Mouse (Mus musculus) macrophage (primary cell): ENCODE results near the gene Slc28a1. TPM values are rescaled to one million over a fixed set of nuclear protein-coding genes. Genes with fewer than 3 reads are reported as not detected.
"Not testable (repeated sequence)": the region's sequence is repeated elsewhere in the genome, so short reads cannot be mapped to it uniquely, and the experiment has no call there.

Source experiments
- H3K27ac ChIP-seq: fragments of 350-480 bp; formaldehyde crosslinking; 2 replicates; pipeline ENCODE4 v1.9.0; 2021
- H3K36me3 ChIP-seq: fragments of 350-480 bp; formaldehyde crosslinking; 2 replicates; pipeline ENCODE4 v1.9.0; 2021; ENCODE audit errors: inconsistent target
- H3K4me3 ChIP-seq: fragments of 350-480 bp; formaldehyde crosslinking; 2 replicates; pipeline ENCODE4 v1.9.0; 2021; ENCODE audit errors: inconsistent target
- H3K79me2 ChIP-seq: fragments of 350-480 bp; formaldehyde crosslinking; 2 replicates; pipeline ENCODE4 v1.9.0; 2021; ENCODE audit errors: inconsistent target
- WGBS: methylation state at CpG from one replicate; pipeline ENCODE4 v1.1.7; 2026; ENCODE audit warnings: inconsistent platforms; ENCODE audit not compliant: missing documents; 5-methylcytosine and 5-hydroxymethylcytosine counted together
- polyA plus RNA-seq: library from polyadenylated mRNA; stranded (reverse); fragments of 250-400 nt; gene quantifications from 3 replicates; pipeline ENCODE4 v1.2.4, GENCODE M21; 2018; ENCODE audit warnings: inconsistent platforms

Slc28a1 gene
- polyA plus RNA-seq, 1 experiment from 2014 or later, result not detected

- Histone ChIP-seq H3K79me2 (no peaks in the 10 kb centered on the region), H3K27ac (no peak overlapping the region), H3K36me3 (no peaks in the 10 kb centered on the region), H3K4me3 (no peak overlapping the region)
- WGBS, result 36% methylated on average over 5 of the region's 5 CpGs
Measured at GRCm38 (mm10) chr7:81199109-81199508, 84.5 kb downstream of the Slc28a1 start.

GRCm38 (mm10) chr7:81199757-81200156, 85.2 kb downstream of the Slc28a1 start:
- Histone ChIP-seq H3K36me3 (no peaks in the 10 kb centered on the region), H3K79me2 (no peaks in the 10 kb centered on the region), H3K4me3 (no peak overlapping the region), H3K27ac (no peak overlapping the region)
- WGBS, result 17% methylated on average over 4 of the region's 4 CpGs

GRCm38 (mm10) chr7:81202389-81202788, 87.8 kb downstream of the Slc28a1 start:
- H3K27ac ChIP-seq, result no peak overlapping the region
- H3K36me3 ChIP-seq, result no peaks in the 10 kb centered on the region
- no peak overlapping the region for H3K4me3 ChIP-seq
- H3K79me2 ChIP-seq, result no peaks in the 10 kb centered on the region
- WGBS, result 59% methylated on average over 5 of the region's 5 CpGs

GRCm38 (mm10) chr7:81203576-81203975, 89.0 kb downstream of the Slc28a1 start:
- WGBS, result 90% methylated on average over 10 of the region's 10 CpGs
- not testable (repeated sequence) for H3K27ac ChIP-seq, H3K4me3 ChIP-seq, H3K79me2 ChIP-seq, H3K36me3 ChIP-seq

GRCm38 (mm10) chr7:81208944-81209343, 94.3 kb downstream of the Slc28a1 start:
- Histone ChIP-seq H3K27ac (no peak overlapping the region), H3K4me3 (no peak overlapping the region), H3K79me2 (no peaks in the 10 kb centered on the region; the same call in 1 of the 2 replicates), H3K36me3 (no peaks in the 10 kb centered on the region)
- 22% methylated on average over 6 of the region's 6 CpGs for WGBS

- no peaks in the 10 kb centered on the region for H3K36me3 ChIP-seq
- WGBS, result 84% methylated on average over 12 of the region's 12 CpGs
- H3K79me2 ChIP-seq, result peaks cover 11% of the 10 kb centered on the region
- H3K4me3 ChIP-seq, result no peak overlapping the region
- H3K27ac ChIP-seq, result no peak overlapping the region
Measured at GRCm38 (mm10) chr7:81209979-81210685, 95.5 kb downstream of the Slc28a1 start.

- no peaks in the 10 kb centered on the region for H3K36me3 ChIP-seq
- H3K4me3 ChIP-seq, result peak overlapping the region; percentile 47; the same call in 1 of the 2 replicates
- H3K27ac ChIP-seq, result no peak overlapping the region
- H3K79me2 ChIP-seq, result peaks cover 28% of the 10 kb centered on the region
- 32% methylated on average over 8 of the region's 8 CpGs for WGBS
Measured at GRCm38 (mm10) chr7:81211760-81212159, 97.2 kb downstream of the Slc28a1 start.

- Histone ChIP-seq H3K79me2 (peaks cover 33% of the 10 kb centered on the region), H3K4me3 (peak overlapping the region; percentile 47), H3K27ac (peak overlapping the region; percentile 61), H3K36me3 (no peaks in the 10 kb centered on the region)
- WGBS, result 3% methylated on average over 22 of the region's 22 CpGs
Measured at GRCm38 (mm10) chr7:81212261-81212681, 97.7 kb downstream of the Slc28a1 start.

GRCm38 (mm10) chr7:81212697-81213346, 98.2 kb downstream of the Slc28a1 start:
- Histone ChIP-seq H3K36me3 (no peaks in the 10 kb centered on the region), H3K27ac (peak overlapping the region; percentile 61), H3K79me2 (peaks cover 38% of the 10 kb centered on the region), H3K4me3 (peak overlapping the region; percentile 47)
- 2% methylated on average over 57 of the region's 57 CpGs for WGBS

- Histone ChIP-seq H3K79me2 (peaks cover 45% of the 10 kb centered on the region), H3K36me3 (no peaks in the 10 kb centered on the region), H3K27ac (peak within 1 kb of the TSS; percentile 61), H3K4me3 (peak within 1 kb of the TSS; percentile 47)
- under 1% methylated on average over 103 of the region's 128 CpGs for WGBS
Measured at GRCm38 (mm10) chr7:81213347-81214152, 99.0 kb downstream of the Slc28a1 start, which contains the start of gene Pde8a. Pde8a (plus strand) TSS chr7:81213596.

- H3K4me3 ChIP-seq, result peak overlapping the region; percentile 46
- H3K27ac ChIP-seq, result peak overlapping the region; percentile 24
- 33% methylated on average over 40 of the region's 40 CpGs for WGBS
- no peaks in the 10 kb centered on the region for H3K36me3 ChIP-seq
- peaks cover 53% of the 10 kb centered on the region for H3K79me2 ChIP-seq
Measured at GRCm38 (mm10) chr7:81214153-81214907, 99.7 kb downstream of the Slc28a1 start.

GRCm38 (mm10) chr7:81215950-81216349, 101.4 kb downstream of the Slc28a1 start:
- H3K27ac ChIP-seq, result no peak overlapping the region
- WGBS, result 100% methylated on average over 1 of the region's 1 CpGs

GRCm38 (mm10) chr7:81219321-81219720, 104.7 kb downstream of the Slc28a1 start:
- no peak overlapping the region for H3K4me3 ChIP-seq
- WGBS, result 96% methylated on average over 7 of the region's 7 CpGs
- peaks cover 99% of the 10 kb centered on the region for H3K79me2 ChIP-seq
- no peaks in the 10 kb centered on the region for H3K36me3 ChIP-seq
- H3K27ac ChIP-seq, result no peak overlapping the region

More at GRCm38 (mm10) chr7:81215950-81216349, 101.4 kb downstream of the Slc28a1 start:
- H3K4me3 ChIP-seq, result no peak overlapping the region
- H3K79me2 ChIP-seq, result peaks cover 69% of the 10 kb centered on the region
- no peaks in the 10 kb centered on the region for H3K36me3 ChIP-seq
